Mouse (Mus musculus) ES-Bruce4 (cell line): ENCODE measurements around the gene Ank2. TPM values are rescaled to one million over a fixed set of nuclear protein-coding genes. Genes with fewer than 3 reads are reported as not detected.
"Not testable (repeated sequence)": the region's sequence is repeated elsewhere in the genome, so short reads cannot be mapped to it uniquely, and the experiment has no call there.

ENCODE experiments used
- H3K27ac ChIP-seq: 2 replicates; pipeline ENCODE4 v1.5.1; 2012; ENCODE audit warnings: low read length, inconsistent platforms; ENCODE audit not compliant: insufficient read depth
- H3K27me3 ChIP-seq: 2 replicates; pipeline ENCODE4 v1.6.1; 2012; ENCODE audit warnings: mild to moderate bottlenecking, low read length, inconsistent platforms; ENCODE audit not compliant: control insufficient read depth, poor library complexity, insufficient read depth, severe bottlenecking
- H3K36me3 ChIP-seq: 2 replicates; pipeline ENCODE4 v1.6.1; 2012; ENCODE audit warnings: inconsistent platforms, mild to moderate bottlenecking, low read length, moderate library complexity; ENCODE audit not compliant: control insufficient read depth, poor library complexity, insufficient read depth, severe bottlenecking
- H3K4me1 ChIP-seq: one replicate; pipeline ENCODE4 v1.8.1; 2011; ENCODE audit warnings: low read length; ENCODE audit not compliant: control insufficient read depth, insufficient read depth
- H3K4me3 ChIP-seq: 2 replicates; pipeline ENCODE4 v1.5.1; 2011; ENCODE audit warnings: low read depth, mild to moderate bottlenecking, low read length
- H3K9ac ChIP-seq: 2 replicates; pipeline ENCODE4 v1.6.1; 2012; ENCODE audit warnings: low read depth, mild to moderate bottlenecking, inconsistent platforms; ENCODE audit not compliant: poor library complexity, severe bottlenecking
- H3K9me3 ChIP-seq: replicated peaks from 2 replicates; pipeline ENCODE4 v1.6.1; 2012; ENCODE audit warnings: mild to moderate bottlenecking, low read length, inconsistent platforms; ENCODE audit not compliant: control insufficient read depth, poor library complexity, insufficient read depth, severe bottlenecking
- CTCF ChIP-seq: IDR thresholded peaks from one replicate; pipeline ENCODE4 v1.8.1; 2011; ENCODE audit warnings: low read depth, low read length
- EP300 ChIP-seq: IDR thresholded peaks from 2 replicates; pipeline ENCODE4 v1.6.1; 2011; ENCODE audit warnings: low read depth, low read length; ENCODE audit not compliant: insufficient read depth
- POLR2A ChIP-seq: IDR thresholded peaks from one replicate; pipeline ENCODE4 v1.8.1; 2011; ENCODE audit warnings: low read length; ENCODE audit not compliant: insufficient read depth
- polyA plus RNA-seq: library from polyadenylated mRNA; stranded (reverse); fragments of >200 nt; gene quantifications from 2 replicates; pipeline ENCODE4 v1.2.4, GENCODE M21; 2011; ENCODE audit warnings: low read depth; ENCODE audit not compliant: missing spikeins, insufficient read depth, insufficient read length

Ank2 gene
- polyA plus RNA-seq, 1 experiment: 29.9 TPM

DNA sequence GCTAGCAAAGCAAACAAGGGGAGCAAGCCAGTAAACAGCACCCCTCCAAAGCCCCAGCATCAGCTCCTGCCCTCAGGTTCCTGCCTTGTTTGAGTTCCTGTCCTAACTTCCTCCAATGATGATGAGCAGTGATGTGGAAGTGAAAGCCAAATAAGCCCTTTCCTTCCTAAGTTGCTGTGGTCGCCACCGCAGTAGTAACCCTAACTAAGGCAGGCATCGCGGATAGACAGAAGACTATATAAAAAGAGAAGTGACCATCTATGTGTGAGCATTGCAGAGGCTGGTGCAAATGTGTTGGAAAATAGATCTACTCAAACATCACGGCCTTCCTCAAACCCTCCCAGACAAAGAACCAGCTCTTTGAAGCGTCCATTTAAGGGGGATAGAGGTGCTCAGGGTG lies 167.6 kb downstream of the Ank2 start:
- no peak for TF ChIP-seq CTCF
- no peak for TF ChIP-seq EP300
- TF ChIP-seq POLR2A: no peak
- no peak overlapping the region for H3K9ac ChIP-seq
- H3K9me3 ChIP-seq: no peaks in the 10 kb centered on the region
- H3K27ac ChIP-seq: no peak overlapping the region
- H3K27me3 ChIP-seq: no peaks in the 10 kb centered on the region
- H3K36me3 ChIP-seq: no peaks in the 10 kb centered on the region
- no peak overlapping the region for H3K4me3 ChIP-seq
- H3K4me1 ChIP-seq: no peaks in the 10 kb centered on the region

GRCm38 (mm10) chr3:127326355-127326754 lies 172.8 kb downstream of the Ank2 start:
- TF ChIP-seq EP300 (no peak), POLR2A (no peak), CTCF (no peak)
- Histone ChIP-seq H3K36me3 (no peaks in the 10 kb centered on the region), H3K9me3 (no peaks in the 10 kb centered on the region), H3K9ac (no peak overlapping the region), H3K4me3 (no peak overlapping the region), H3K27ac (no peak overlapping the region), H3K27me3 (no peaks in the 10 kb centered on the region), H3K4me1 (no peaks in the 10 kb centered on the region)

DNA sequence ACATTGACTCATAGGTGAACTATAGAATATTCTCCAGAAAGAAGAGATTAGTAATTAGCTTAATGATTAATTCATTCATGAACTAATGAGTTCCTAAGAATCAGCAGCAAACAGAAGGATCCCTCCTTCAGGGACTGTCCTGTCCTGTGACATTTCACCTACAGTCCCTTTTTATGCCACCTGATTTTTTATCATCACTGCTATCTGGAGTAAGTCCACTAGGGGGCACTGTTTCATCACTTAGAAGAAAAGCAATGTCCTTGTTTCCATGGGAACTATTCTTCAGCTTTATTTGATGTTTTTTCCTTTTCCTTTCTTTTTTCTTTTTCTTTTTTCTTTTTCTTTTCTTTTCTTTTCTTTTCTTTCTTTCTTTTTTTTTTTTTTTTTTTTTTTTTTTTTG lies 176.3 kb downstream of the Ank2 start:
- Histone ChIP-seq H3K4me1 (no peaks in the 10 kb centered on the region), H3K36me3 (no peaks in the 10 kb centered on the region), H3K27ac (no peak overlapping the region), H3K4me3 (no peak overlapping the region), H3K27me3 (no peaks in the 10 kb centered on the region), H3K9me3 (no peaks in the 10 kb centered on the region), H3K9ac (no peak overlapping the region)
- TF ChIP-seq POLR2A (no peak), CTCF (peak; percentile 25)

GRCm38 (mm10) chr3:127321645-127322044 lies 177.5 kb downstream of the Ank2 start:
- no peaks in the 10 kb centered on the region for H3K4me1 ChIP-seq
- no peaks in the 10 kb centered on the region for H3K27me3 ChIP-seq
- H3K4me3 ChIP-seq: no peak overlapping the region
- H3K36me3 ChIP-seq: no peaks in the 10 kb centered on the region
- TF ChIP-seq EP300 (no peak), POLR2A (no peak), CTCF (no peak)
- no peak overlapping the region for H3K9ac ChIP-seq
- no peak overlapping the region for H3K27ac ChIP-seq
- no peaks in the 10 kb centered on the region for H3K9me3 ChIP-seq

DNA sequence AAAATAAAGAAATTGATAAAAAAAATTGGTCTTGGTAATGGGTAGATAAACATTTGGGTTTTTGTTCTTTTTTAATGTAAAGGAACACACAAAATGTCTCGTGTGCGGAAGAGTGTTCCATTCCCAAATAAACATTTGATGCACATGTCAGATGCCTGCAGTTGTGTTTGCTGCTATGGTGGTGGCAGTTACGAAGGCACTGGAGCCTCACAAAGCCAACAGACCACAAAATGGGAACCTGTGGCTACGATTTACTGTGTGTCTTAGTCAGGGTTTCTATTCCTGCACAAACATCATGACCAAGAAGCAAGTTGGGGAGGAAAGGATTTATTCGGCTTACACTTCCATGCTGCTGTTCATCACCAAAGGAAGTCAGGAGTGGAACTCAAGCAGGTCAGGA lies 178.1 kb downstream of the Ank2 start:
- H3K9ac ChIP-seq, H3K27ac ChIP-seq, H3K36me3 ChIP-seq, H3K4me1 ChIP-seq, H3K9me3 ChIP-seq, H3K4me3 ChIP-seq, H3K27me3 ChIP-seq: not testable (repeated sequence)

DNA sequence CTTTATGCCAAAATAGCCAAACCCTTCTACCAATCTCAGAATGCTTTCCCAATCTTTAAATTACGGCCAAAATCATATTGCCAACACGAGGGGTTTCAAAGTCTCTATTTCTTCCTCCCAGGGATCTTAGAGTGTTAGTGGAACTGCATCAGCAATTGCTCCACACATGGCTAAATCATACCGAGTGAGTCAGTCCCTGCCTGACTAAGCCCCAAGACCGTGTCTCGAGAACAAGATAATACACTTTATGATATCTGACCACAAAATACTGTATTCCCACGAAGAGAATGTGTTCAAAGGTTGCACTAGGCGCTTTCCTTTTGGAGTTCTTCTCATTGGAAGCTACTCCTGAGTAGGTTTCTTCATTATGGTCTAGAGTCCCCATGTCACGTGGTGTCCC lies 178.8 kb downstream of the Ank2 start:
- Histone ChIP-seq H3K4me3 (no peak overlapping the region), H3K27me3 (no peaks in the 10 kb centered on the region), H3K4me1 (no peaks in the 10 kb centered on the region), H3K27ac (no peak overlapping the region), H3K36me3 (no peaks in the 10 kb centered on the region), H3K9ac (no peak overlapping the region), H3K9me3 (no peaks in the 10 kb centered on the region)
- no peak for TF ChIP-seq POLR2A

DNA sequence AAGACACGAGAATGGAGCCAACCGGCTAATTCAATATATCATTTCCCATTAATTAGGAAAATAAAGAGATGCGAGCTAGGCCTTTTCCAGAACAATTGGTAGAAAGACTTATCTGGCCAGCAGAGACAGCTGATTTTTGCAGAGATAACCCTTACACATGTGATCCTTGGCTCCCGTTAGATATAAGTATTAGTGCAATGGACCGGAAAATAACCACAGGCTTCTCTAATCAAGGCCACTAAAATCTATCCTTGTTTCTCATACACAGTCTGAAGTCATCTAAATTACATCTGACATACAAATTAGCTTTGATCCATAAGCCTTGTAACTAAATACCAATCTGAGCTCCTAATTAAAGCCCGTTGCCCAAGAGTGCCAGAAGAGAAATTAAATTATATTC lies 181.5 kb downstream of the Ank2 start:
- TF ChIP-seq CTCF (no peak), EP300 (no peak), POLR2A (no peak)
- no peaks in the 10 kb centered on the region for H3K27me3 ChIP-seq
- H3K9me3 ChIP-seq: no peaks in the 10 kb centered on the region
- no peak overlapping the region for H3K4me3 ChIP-seq
- no peak overlapping the region for H3K9ac ChIP-seq
- no peak overlapping the region for H3K27ac ChIP-seq
- no peaks in the 10 kb centered on the region for H3K4me1 ChIP-seq
- H3K36me3 ChIP-seq: no peaks in the 10 kb centered on the region
